Comparison of ENCODE assay signal across 8 mouse cellular contexts in the genomic region with DNA sequence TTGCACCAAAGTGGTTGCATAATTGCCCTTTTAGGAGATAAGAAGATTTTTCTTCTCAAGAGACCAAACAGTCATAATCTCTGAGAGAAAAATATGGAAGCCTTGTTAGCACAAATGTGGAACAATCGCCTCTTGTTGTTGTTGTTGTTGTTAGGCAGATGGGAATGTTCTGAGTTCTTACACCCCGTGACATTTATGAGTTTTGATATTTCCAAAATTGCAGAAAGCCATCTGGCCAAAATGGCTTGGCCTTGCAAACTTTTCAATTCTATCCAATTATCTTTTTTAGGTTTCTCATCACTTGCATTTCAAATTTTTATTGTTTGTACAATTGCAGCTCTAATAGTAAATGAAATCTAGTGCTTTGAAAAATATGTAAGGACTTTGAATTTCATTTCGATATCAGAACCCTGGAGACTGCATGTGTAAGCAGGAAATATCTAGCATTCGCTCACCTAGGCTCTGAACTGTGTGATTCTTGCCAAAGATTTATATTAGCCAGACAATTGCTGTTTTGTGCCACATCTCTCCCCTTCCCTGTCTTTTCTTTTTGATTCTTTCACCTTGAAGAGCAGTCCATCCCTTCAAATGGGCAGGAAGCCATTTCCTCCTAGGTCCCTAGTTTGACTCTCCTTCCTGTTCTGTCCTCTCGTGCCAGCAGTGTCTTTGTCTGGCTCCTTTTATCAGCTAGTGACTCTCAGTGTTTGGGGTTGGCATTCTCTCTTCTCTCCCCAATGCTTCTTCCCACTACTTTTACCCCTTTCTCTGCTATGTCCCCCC.
"Had no signal": no experiment of that assay in that cellular context is flagged by ENCODE, and none has a peak within 500 bp of the region (broad histone marks: within the 10 kb centered on the region; RNA-seq: fewer than 3 reads in every experiment).

No protein-coding gene starts in this region.

- DNase-seq: kidney, adult 18-20 months; kidney, postnatal 10 days; kidney, postnatal 4 days; liver, embryonic 13.5 days; liver, postnatal 0 days; lung, postnatal 14 days; retina, postnatal 1 day; thymus, postnatal 4 days had no signal
